Mouse (Mus musculus) left cerebral cortex, adult 18-20 months (tissue): ENCODE data around the gene Sms. TPM values are rescaled to one million over a fixed set of nuclear protein-coding genes. Genes with fewer than 3 reads are reported as not detected.

Experiments used
- DNase-seq, 2 experiments: peaks; one replicate each; pipeline ENCODE4 v3.0.0; 2021 to 2022; ENCODE audit warnings: low spot score in 2 of 2, mixed read lengths in 1 of 2
- total RNA-seq, 2 experiments: library from RNA; stranded (reverse); gene quantifications; 2 replicates each; pipeline ENCODE4 v1.2.3; 2021

Gene Sms
- total RNA-seq, 2 experiments from 2014 or later: 71.8 to 75.7 TPM

DNA sequence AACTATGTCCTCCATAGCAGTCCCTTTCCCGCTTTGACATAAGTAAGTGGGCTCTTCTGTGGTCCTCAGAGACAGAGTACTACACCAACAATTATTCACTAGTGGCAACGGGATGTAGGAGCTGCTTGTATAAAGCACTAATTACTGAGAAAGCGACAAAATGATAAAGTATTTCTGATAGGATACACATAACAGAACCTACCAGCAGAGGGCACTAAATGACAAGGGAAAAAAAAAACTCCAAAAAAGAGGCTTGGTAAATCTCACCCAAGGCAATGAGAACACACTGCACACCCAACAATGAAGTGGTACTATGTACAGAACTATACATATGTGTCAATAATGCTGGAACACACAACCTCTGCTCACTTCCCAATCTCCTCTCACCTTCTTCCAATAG is 29.4 kb downstream of the Sms start:
- peak in 1 of 2 experiments; percentile 3 for DNase-seq

DNA sequence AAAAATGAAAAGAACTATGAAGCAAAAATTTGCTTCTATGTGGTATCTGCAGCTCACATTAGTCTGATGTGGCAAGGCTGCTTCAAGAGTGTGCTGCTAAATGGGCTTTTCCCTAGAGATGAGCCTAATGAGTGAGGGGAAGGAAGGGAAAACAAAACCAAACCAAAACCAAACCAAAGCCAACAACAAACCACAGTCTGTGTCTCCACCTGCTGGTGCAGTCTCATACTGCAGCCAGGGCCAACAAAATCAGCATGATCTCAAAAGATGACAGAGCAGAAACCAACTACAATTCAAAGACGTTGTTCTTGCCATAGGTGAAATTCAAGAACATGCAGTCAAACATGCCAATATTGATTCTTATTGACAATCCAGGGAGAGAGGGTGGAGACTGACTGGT is 37.7 kb downstream of the Sms start:
- peak; percentile 58 to 63 for DNase-seq

DNA sequence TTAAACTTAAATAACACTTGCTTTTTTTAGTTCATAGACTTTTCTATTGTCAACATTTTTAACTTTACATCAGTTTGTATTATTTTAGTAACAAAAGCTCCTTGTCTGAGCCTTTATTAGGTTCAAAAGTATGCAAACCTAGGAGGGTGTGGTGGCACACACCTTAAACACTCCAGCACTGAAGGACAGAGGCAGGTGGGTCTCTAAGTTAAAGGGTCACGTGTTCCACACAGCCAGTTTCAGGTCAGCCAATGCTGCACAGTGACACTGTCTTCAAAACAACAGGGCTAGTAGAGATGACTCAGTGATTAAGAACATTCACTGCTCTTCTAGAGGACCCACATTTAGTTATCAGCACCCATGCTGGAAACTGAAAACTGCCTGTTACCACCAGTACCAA is 43.1 kb downstream of the Sms start:
- DNase-seq: no peak

DNA sequence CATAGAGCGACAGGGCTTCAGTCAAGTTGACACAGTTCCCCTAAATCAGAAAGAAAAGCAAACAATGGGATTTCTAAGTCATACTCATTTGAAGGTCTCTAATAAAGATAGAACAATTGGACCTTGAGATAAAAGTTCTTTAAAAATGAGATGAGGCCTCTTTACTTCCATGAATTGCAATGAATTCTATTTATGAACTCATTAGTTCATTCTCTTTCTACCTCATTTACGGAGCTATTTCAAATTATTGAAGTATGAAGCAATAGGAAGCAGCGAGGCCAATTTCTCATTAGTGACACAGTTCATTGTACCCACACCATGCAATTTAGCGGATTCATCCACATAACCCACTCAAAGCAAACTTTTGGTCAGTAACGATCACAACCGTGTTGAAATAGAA is 44.7 kb downstream of the Sms start:
- DNase-seq: no peak

- DNase-seq: no peak
Measured at GRCm38 (mm10) chrX:157434768-157435167, 57.3 kb downstream of the Sms start.

GRCm38 (mm10) chrX:157419451-157419850 is 72.6 kb downstream of the Sms start:
- DNase-seq: no peak

- no peak for DNase-seq
Measured at GRCm38 (mm10) chrX:157415212-157415611, 76.9 kb downstream of the Sms start, which contains the start of gene Phex. Gene Phex, minus strand, starts transcription at chrX:157415312.

- DNase-seq: no peak
Measured at GRCm38 (mm10) chrX:157404919-157405318, 87.2 kb downstream of the Sms start.

Other genes starting within 250 kb of the Sms start
- gene Phex, start 77.0 kb downstream of the Sms start, total RNA-seq: under 1 TPM; 0.59 to 0.79 TPM
- gene Yy2, start 76.7 kb upstream of the Sms start, total RNA-seq: not detected
- 10 to 100 TPM; 28.9 to 32.1 TPM for gene Mbtps2, start 106.4 kb upstream of the Sms start, total RNA-seq
- not detected for gene Smpx, start 206.6 kb upstream of the Sms start, total RNA-seq